Mouse (Mus musculus) MN1 (cell line): ENCODE data around the gene Golm1.
A peak's percentile ranks its signal among the peaks of the same experiment; 100 is the strongest.
"Not testable (repeated sequence)": the region's sequence is repeated elsewhere in the genome, so short reads cannot be mapped to it uniquely, and the experiment has no call there.

Experiments used
- DNase-seq: peaks from one replicate; pipeline ENCODE4 v3.0.0-alpha.2; 2016; ENCODE audit warnings: low spot score

Golm1 gene

DNA sequence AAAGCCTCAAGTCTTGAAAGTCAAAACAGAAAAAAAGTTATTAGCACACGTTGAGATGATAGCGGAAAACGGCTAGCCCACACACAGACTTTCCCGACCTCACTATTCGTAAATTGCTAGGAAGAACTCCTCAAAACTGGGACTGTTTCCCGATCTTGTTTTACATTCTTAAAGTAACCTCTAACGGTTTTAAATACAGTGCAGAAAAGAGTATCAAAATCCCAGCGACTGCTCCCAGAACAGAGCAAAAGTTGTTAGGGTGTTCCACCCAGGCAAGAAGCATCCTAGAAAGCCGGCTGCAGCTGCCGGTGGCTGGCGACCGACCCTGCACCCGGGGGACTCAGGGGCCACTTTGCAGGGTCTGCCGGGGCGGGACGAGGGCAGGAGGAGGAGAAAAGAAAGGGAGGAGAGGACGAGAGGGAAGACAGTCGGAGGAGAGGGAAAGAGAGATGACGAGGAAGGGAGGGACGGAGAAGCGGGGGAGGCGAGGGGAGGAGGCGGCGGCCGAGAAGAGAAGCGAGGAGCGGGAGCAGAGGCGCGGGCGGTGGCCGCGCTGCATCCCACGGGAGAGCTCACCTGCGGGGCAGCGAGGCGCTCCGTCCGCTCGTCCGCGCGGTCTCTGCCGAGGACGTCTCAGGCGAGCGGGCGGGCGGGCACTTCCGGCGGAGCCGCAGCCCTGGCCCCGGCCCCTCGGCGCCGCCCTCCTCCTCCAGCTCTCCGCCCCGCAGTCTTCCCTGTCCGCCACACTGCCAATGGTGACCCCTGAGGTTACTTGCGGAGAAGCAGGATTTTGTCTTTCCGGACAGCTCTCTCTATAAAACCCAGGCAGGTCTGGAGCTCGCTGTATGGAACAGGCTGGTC is at the start of gene Golm1:
Golm1 (minus strand) TSS at position 661 of the 861 bp plus-strand sequence.
- peak; percentile 69 for DNase-seq

GRCm38 (mm10) chr13:59722089-59722488 is 46.5 kb upstream of the Golm1 start:
- not testable (repeated sequence) for DNase-seq

DNA sequence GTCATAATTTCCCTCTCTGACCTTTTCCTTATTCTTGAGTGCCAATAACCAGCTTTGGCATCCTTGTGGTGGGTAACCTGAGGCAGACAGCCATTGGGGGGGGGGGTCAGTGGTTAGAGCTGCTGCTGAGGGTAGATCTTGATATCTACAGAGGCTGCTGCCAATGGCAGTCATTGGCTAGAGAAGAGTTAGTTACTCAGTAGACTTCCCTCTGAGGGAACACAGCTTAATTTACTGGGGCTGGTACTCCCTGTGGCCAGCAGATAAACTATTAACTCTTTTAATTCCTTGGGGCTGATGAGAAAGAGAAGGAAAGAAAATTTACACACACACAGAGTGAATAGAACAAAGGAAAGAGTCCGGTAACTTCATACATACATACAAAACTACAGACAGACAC is 43.9 kb upstream of the Golm1 start:
- no peak for DNase-seq

DNA sequence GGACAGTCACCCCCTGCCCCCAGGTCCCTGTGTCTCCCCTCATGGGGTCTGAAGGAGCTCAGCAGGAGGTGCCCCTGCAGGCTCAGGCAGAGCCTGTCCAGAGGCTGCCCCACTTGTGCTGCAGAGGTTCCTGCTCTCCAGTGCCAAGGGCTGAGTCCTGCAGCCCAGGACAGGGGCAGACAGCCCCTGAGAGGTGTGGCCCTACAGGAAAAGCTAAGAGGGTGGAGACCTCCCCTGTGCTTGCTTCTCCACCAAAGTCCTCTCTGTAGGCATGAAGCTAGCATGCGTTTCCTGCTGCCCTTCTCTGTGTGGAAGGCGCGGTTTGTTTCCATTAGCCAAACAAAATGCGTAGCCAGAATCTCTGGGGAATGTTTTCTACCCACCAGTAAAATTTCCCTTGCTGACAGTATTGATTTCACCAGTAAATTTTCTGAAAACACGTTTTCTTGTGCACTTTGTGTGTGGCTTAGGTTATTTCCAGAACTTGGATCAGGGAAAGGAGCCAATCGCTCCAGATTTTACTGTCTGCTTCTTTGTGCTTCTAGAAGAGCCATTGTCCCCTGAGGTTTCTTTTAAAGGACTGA is 43.3 kb upstream of the Golm1 start:
- not testable (repeated sequence) for DNase-seq

DNA sequence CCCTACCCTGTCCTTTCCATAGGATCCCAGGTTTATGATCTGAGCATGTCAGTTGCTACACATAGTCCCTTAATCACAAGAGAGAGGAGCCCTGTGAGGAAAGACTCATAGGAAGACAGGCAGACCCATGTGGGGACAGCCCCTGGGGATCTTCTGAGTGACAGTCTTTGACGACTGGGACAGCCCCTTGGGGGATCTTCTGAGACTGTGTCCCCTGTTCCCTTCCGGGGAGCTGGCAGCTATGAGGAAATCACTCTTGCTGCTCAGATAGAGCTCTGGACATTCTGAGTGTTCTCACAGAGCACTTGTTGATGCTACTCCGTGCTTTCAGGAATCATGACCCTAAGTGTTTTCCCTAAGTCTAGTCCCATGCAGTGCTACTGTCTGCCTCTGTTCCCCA is 38.1 kb upstream of the Golm1 start:
- DNase-seq: no peak

DNA sequence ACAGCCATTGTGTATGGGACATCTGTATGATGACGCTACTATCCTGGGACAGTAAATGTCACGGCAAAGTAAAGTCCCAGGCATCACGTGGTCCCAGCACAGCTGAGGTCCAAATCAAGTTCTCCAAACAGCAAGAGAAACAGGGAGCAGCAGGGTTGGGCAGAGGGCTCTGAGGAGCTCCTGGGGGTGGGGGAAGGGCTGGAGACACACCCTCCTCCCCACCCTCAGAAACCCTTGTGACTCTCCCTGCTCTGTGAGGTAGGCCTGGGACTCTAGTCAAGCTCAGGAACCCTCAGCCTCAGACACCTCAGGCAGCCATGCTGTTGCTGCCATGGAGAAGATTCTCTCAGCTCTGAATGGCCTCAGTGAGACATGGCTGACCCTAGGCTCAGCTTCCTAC is 36.4 kb upstream of the Golm1 start, which contains the start of gene Spata31d1b:
Spata31d1b (plus strand) TSS at position 301 of the 400 bp plus-strand sequence.
- DNase-seq: not testable (repeated sequence)

- DNase-seq: no peak
Observed at GRCm38 (mm10) chr13:59710230-59710629, 34.6 kb upstream of the Golm1 start, which contains the start of gene Spata31d1a. Gene Spata31d1a (minus strand): TSS chr13:59710330.

DNA sequence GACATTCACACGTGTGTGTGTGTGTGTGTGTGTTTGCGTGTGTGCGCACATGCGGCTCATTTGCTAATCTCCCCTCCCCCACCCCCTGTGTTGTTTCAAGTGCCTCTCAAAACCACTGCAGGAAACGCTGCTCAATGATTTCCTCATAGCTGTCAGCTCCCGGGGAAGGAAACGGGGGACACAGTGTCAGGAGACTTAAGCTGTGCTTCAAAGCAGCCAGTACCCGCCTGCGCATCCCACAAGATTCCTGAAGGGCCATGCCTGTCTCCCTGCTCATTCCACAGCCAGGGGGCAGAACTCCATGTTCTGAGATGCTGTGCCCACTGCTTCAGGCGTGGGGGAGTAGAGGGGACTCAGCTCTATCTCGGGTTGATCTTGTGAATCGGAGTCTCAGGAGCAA is 29.0 kb upstream of the Golm1 start:
- DNase-seq: no peak

GRCm38 (mm10) chr13:59703514-59703913 is 27.9 kb upstream of the Golm1 start:
- DNase-seq: no peak

GRCm38 (mm10) chr13:59700137-59700536 is 24.5 kb upstream of the Golm1 start:
- not testable (repeated sequence) for DNase-seq

GRCm38 (mm10) chr13:59699131-59699530 is 23.5 kb upstream of the Golm1 start:
- no peak for DNase-seq

DNA sequence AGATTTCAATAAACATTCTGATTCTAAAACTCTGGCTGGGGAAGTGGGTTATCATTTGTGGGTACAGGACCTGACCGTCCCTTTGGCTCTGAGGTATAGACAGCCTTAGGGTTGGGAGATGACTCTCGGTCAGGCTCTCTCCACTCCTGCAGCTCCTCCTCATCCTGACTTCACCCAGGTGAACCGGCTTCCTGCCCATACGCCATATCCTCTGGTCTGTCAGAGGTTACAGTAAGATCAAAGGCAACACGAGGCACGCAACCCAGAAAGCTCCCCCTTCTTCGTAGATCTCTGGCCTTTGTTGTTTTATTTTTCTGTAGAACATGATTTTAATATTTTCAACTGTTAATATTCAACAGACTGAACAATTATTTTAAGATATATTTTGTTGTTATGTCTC is 20.2 kb upstream of the Golm1 start:
- DNase-seq: no peak

DNA sequence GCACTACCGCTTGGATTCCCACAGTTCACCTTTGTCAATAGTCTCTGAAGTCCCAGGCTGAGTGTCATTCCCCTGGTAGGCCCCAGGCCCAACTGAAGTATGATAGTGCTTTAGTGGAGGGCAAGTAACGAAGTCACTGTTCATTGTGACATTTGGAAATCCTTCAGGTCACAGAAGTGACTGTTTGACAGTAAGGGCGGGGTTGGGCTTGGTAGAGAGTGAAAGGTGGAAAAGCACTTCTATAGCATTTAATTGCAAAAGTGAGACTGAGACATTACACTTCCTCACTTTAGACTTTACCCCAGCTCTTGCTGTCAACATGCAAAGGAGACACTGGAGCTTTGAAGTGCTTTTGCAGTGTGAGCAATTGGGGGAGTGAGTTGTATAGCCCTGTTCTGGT is 18.4 kb upstream of the Golm1 start, which contains the start of gene 4921517D22Rik:
4921517D22Rik (minus strand) TSS at position 101 of the 400 bp plus-strand sequence.
- no peak for DNase-seq

GRCm38 (mm10) chr13:59691478-59691877 is 15.9 kb upstream of the Golm1 start:
- no peak for DNase-seq

DNA sequence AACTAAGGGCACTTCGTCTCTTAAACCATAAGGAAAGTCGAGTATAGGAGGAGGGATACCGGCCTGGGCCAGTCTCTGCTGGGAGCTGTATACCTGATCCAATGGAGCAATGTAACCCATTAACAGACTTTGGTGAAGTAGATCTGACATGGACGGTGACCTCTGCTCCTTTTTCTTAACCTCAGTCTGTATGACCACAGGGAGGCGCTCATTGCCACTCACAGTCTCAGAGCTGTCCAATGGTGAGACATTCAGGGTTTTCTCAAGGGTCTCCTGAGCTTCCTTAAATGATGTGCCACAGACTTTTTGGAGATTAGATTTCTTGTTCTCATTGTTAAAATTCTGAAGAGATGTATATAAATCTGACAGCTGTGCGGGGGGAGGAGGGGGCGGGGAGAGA is 15.0 kb upstream of the Golm1 start:
- no peak for DNase-seq

DNA sequence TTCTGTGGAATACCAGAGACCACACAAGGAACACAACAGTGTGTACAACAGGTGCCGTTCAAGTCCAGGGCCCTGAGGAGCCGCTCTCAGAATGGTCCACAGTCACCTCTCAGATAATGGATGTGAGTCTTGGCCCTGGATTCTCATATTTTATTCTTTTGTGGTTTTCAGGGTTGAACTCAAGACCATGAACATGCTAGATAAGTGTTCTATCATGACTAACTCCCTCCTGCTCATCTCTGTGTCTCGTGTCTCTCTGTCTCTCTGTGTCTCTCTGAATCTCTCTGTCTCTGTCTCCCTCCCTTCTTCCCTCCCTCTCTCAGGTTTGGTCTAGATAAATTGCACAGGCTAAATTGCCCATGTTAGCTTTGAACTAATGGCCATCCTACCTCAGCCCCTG is 14.2 kb upstream of the Golm1 start:
- DNase-seq: no peak

DNA sequence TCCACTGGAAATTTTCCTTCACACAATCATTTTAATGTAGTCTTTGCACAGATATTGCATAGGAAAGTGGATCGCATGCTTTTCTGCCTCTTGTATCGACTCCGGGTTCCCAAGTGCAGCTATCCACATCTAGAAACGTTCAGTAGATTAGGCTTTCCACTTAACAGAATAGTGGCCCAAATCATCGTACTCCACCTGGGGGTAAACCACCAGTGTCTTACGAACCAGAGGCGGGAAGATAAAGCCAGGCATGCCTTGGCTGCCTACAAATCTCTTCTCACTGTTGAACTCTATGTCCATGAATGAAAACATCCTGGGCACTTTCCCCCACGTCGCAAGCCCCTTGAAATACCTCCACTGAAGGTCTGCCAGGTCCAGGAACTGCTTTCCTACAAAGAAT is 13.7 kb upstream of the Golm1 start:
- no peak for DNase-seq

DNA sequence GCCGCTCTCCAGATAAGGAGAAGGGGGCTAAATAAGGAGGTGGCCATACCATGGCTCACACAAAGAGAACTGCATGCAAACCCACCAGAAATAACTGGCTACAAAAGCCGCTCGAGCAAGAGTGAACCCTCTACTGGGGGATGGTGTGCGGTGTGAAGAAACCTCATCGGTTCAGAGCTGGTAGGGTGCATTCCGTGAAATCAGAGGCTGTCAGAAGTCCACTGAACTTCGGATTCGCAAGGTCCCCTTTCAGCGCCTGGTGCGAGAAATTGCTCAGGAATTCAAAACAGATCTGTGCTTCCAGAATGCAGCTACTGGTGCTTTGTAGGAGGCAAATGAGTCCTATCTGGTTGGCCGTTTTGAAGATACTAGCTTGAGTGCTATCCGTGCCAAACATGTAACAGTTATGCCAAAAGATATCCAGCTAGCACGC is 12.7 kb upstream of the Golm1 start:
- DNase-seq: no peak

GRCm38 (mm10) chr13:59685236-59685635 is 9.6 kb upstream of the Golm1 start:
- no peak for DNase-seq

GRCm38 (mm10) chr13:59682629-59683028 is 7.0 kb upstream of the Golm1 start:
- DNase-seq: no peak

- DNase-seq: no peak
Observed at GRCm38 (mm10) chr13:59679908-59680307, 4.3 kb upstream of the Golm1 start.

GRCm38 (mm10) chr13:59679306-59679705 is 3.7 kb upstream of the Golm1 start:
- no peak for DNase-seq
